Mouse (Mus musculus) right cerebral cortex, postnatal 36 days (tissue): ENCODE data around the gene Pcsk2.

Experiments used
- DNase-seq, 2 experiments: peaks; one replicate each; pipeline ENCODE4 v3.0.0; 2022; ENCODE audit warnings: low spot score in 2 of 2, mixed read lengths in 1 of 2

The Pcsk2 gene

GRCm38 (mm10) chr2:143644374-143644773 lies 98.4 kb downstream of the Pcsk2 start:
- no peak for DNase-seq

GRCm38 (mm10) chr2:143646001-143646400 lies 100.0 kb downstream of the Pcsk2 start:
- no peak for DNase-seq

GRCm38 (mm10) chr2:143654621-143655020 lies 108.7 kb downstream of the Pcsk2 start:
- no peak for DNase-seq

GRCm38 (mm10) chr2:143656968-143657367 lies 111.0 kb downstream of the Pcsk2 start:
- no peak for DNase-seq

GRCm38 (mm10) chr2:143666785-143667184 lies 120.8 kb downstream of the Pcsk2 start:
- no peak for DNase-seq

- peak in 1 of 2 experiments; percentile 45 for DNase-seq
Measured at GRCm38 (mm10) chr2:143677869-143678268, 131.9 kb downstream of the Pcsk2 start.

- DNase-seq: no peak
Measured at GRCm38 (mm10) chr2:143679513-143679912, 133.6 kb downstream of the Pcsk2 start.

- DNase-seq: no peak
Measured at GRCm38 (mm10) chr2:143681873-143682555, 136.1 kb downstream of the Pcsk2 start.

- peak in 1 of 2 experiments; percentile 36 for DNase-seq
Measured at GRCm38 (mm10) chr2:143683513-143683912, 137.6 kb downstream of the Pcsk2 start.

GRCm38 (mm10) chr2:143691244-143691643 lies 145.3 kb downstream of the Pcsk2 start:
- no peak for DNase-seq

- peak in 1 of 2 experiments; percentile 25 for DNase-seq
Measured at GRCm38 (mm10) chr2:143696026-143696557, 150.1 kb downstream of the Pcsk2 start.

GRCm38 (mm10) chr2:143696704-143697103 lies 150.7 kb downstream of the Pcsk2 start:
- DNase-seq: no peak

- no peak for DNase-seq
Measured at GRCm38 (mm10) chr2:143701141-143701540, 155.2 kb downstream of the Pcsk2 start.

GRCm38 (mm10) chr2:143702931-143703344 lies 157.0 kb downstream of the Pcsk2 start:
- DNase-seq: no peak

GRCm38 (mm10) chr2:143708205-143708604 lies 162.2 kb downstream of the Pcsk2 start:
- no peak for DNase-seq

- DNase-seq: no peak
Measured at GRCm38 (mm10) chr2:143709249-143709648, 163.3 kb downstream of the Pcsk2 start.

- no peak for DNase-seq
Measured at GRCm38 (mm10) chr2:143709979-143710378, 164.0 kb downstream of the Pcsk2 start.

GRCm38 (mm10) chr2:143711886-143712285 lies 165.9 kb downstream of the Pcsk2 start:
- DNase-seq: peak; percentile 40 to 43

- DNase-seq: no peak
Measured at GRCm38 (mm10) chr2:143712901-143713300, 166.9 kb downstream of the Pcsk2 start.

- DNase-seq: no peak
Measured at GRCm38 (mm10) chr2:143713902-143714301, 167.9 kb downstream of the Pcsk2 start.

GRCm38 (mm10) chr2:143715110-143715509 lies 169.2 kb downstream of the Pcsk2 start:
- DNase-seq: no peak

- no peak for DNase-seq
Measured at GRCm38 (mm10) chr2:143723231-143723630, 177.3 kb downstream of the Pcsk2 start.

GRCm38 (mm10) chr2:143724101-143724500 lies 178.1 kb downstream of the Pcsk2 start:
- DNase-seq: no peak

- no peak for DNase-seq
Measured at GRCm38 (mm10) chr2:143724720-143725119, 178.8 kb downstream of the Pcsk2 start.
